Mouse (Mus musculus) heart, postnatal 36 days (tissue): ENCODE data around the gene Arl16. TPM values are rescaled to one million over a fixed set of nuclear protein-coding genes. Genes with fewer than 3 reads are reported as not detected.
"Not testable (repeated sequence)": the region's sequence is repeated elsewhere in the genome, so short reads cannot be mapped to it uniquely, and the experiment has no call there.

ENCODE experiments used
- DNase-seq, 2 experiments: peaks; one replicate each; pipeline ENCODE4 v3.0.0; 2021 to 2022
- intact Hi-C: fragments of 180-260 bp; cut with DNase I; formaldehyde crosslinking; loops from one replicate; pipeline ENCODE4 v1.15.1; 2025
- total RNA-seq, 2 experiments: library from RNA; stranded (reverse); gene quantifications; 2 replicates each; pipeline ENCODE4 v1.2.3; 2021

The Arl16 gene
- total RNA-seq = 10 to 100 TPM in 1 of 2 experiments, 1 to 10 TPM in 1; 8.6 to 12.2 TPM

DNA sequence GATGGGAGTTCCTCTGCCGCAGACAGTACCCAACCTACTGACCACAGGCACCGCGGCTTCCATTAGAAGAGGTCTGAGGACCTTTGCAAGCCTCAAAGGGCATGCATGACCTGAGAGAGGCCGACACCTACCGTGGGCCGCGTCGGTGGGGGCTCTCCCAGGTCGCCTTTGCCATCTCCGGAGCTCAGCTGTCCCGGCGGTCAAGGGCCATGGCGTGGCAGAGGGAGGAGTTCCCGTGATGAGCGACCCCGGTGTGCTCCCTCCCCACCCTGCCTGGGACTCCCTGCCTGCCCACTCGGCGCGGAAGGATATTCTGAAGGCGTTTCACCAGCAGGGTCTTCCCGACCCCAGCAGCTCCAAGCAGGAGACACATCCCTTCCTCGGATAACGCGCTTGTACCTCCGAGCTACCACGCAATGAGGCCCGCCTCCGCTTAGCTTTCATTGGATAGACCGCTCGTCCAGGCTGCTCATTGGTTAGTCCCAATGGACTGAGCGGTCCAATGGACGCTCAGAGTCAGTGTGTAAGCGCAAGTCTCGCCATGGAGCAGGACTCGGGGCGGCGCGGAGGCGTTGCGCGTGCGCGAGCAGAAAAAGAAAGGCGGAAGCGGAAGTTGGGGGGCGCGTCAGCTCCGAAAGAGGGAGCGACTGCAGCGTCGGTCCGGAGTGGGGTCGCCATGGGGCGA, at the start of gene Arl16:
Gene Arl16, minus strand, starts transcription at position 557 of the 685 bp plus-strand sequence.
- intact Hi-C loops = no loop called here

DNA sequence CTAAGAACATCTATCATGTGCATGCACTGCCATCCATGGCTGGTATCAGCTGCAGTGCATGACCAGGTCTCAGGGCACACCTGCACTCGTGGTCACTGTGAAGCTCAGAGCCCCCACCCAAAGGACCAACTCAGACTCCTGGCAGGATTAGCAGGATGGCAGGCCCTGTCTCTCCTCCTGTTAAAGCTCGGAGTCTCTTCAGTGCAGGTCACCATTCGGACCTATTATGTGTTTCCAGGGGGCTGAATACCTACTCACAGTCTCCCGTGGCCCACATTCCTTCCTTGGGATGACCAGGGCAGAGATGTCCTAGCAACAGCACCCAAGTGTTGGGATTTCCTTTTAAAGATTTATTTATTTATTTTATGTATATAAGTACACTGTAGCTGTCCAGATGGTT, 49.7 kb upstream of the Arl16 start:
- intact Hi-C loops = loop anchor here (10.0 kb wide), 1 partner anchor 258 kb away; no protein-coding TSS in a partner anchor

More for the DNA sequence above, at the start of gene Arl16:
- peak; percentile 91 to 92 for DNase-seq

DNA sequence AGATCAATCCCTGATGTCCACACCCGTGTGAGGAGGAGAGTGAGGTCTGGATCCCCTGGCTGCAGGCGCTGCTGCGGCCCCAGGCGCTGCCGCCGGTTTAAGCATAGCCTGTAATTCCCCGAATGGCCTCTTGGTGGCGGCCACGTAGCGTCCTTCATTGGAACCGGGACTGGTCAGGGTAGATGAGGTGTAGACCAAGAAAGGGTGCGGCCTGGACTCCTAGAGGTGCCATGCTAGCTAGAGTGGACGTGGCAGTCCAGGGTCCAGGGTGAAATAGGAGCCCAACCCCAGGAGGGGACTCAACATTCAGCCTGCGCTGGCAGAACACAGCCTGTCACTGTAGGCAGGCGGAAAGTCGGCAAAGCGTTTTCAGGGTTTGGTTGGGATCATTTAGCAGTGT, 48.2 kb upstream of the Arl16 start:
- peak; percentile 93 to 94 for DNase-seq
- intact Hi-C loops = loop anchor here (1.0 to 10.0 kb wide), 4 partner anchors 55 to 259 kb away; no protein-coding TSS in a partner anchor

More for the DNA sequence above, 49.7 kb upstream of the Arl16 start:
- no peak for DNase-seq

DNA sequence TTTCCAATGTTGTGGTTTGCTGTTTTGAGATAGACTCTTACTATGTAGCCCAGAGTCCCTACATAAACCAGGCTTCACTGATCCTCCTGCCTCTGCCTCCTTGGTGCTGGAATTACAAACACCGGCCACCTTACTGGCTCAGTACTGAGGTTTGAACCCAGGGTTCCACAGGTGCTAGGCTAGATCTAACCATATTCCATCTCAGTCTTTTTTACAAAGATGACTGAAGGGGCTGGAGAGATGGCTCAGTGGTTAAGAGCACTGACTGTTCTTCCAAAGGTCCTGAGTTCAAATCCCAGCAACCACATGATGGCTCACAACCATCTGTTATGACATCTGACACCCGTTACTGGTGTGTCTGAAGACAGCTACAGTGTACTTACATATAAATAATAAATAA, 46.9 kb upstream of the Arl16 start:
- not testable (repeated sequence) for DNase-seq
- intact Hi-C loops = loop anchor here (2.0 to 10.0 kb wide), 3 partner anchors 57 to 261 kb away; partner anchors contain the start of genes Cenpx and Lrrc45

DNA sequence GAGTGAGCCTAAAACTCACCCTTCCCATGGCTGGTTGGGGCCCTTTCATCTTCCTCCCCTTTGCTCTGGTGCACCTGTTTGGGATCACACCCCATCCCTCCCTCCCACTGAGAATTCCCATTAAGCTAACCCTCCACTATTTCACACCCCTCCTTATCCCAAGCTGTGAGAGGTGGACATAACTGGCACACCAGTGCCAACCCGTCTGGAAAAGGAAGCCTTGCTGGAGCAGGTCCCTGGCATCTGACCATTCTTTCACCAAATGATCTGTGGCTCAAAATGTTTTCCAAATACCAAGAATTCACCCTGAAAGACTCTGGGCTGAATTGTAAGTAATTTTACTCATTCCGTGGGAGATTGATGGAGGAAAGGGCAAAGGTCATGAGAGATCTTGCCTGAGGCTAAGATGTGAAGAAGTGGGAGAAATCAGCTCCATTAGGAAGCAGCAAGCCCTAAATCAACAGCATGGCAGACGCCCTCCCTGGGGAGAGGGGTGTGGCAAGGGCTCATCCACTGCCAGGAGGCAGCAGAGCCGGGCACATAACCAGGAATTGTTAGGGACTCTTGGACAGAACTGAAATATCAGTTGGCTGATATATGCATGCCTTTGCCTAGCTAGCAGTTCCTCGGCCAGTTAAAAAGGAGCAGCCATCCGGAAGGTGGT, 45.5 kb upstream of the Arl16 start:
- no peak for DNase-seq
- intact Hi-C loops = loop anchor here (5.0 to 10.0 kb wide), 2 partner anchors 199 to 262 kb away; partner anchors contain the start of genes Cenpx and Lrrc45

DNA sequence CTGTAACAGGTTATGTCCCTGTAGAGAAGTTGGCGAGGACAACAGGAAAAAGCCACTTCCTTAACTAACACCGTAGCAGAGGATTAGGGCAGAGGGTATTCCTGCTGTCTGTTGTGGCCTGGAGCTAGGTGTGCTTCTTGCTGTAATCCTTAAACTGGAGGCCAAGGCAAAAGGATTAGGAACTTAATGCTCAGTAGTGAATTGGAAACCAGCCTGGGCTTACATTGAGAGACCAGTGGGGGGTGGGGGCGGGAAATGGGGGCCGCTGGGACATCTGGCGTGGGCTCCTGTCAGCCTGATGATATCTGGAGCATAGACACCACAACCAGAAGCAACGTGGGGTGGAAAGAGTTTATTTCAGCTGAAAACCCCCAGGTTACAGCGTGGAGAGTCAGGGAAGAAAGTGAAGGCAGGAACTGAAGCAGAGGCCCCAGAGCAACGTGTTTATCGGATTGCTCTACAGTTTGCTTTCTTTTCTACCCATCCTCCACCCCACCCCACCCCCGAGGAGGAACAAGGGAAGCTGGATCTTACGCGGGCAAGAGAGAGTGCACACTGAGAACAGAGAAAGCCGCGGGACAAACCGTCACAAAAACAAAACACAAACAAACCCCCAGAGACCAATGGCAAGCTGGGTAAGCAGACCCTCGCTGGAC, 43.1 kb upstream of the Arl16 start:
- intact Hi-C loops = loop anchor here (5.0 to 10.0 kb wide), 2 partner anchors 202 to 264 kb away; partner anchors contain the start of genes Cenpx and Lrrc45
- no peak for DNase-seq

DNA sequence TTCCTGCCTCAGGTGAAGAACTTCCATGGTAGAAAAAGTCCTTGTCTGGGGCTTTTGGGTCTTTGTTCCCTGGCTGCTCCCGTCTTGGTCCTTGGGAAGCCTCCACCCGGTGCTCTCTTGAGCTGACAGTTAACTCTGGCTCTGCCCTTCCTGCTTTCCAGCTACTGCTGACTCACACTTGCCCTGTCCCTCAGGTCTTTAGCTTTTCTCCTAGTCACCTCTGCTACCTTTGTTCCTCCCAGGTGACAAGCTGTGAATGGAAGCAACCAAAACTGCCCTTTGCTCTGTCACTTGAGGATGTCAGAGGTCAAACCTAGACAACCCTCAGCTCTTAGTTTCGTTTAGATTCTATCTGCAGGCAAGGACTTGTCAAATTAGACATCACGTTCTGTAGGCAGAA, 42.5 kb upstream of the Arl16 start:
- DNase-seq = no peak
- intact Hi-C loops = loop anchor here (5.0 to 10.0 kb wide), 2 partner anchors 202 to 265 kb away; partner anchors contain the start of genes Cenpx and Lrrc45

DNA sequence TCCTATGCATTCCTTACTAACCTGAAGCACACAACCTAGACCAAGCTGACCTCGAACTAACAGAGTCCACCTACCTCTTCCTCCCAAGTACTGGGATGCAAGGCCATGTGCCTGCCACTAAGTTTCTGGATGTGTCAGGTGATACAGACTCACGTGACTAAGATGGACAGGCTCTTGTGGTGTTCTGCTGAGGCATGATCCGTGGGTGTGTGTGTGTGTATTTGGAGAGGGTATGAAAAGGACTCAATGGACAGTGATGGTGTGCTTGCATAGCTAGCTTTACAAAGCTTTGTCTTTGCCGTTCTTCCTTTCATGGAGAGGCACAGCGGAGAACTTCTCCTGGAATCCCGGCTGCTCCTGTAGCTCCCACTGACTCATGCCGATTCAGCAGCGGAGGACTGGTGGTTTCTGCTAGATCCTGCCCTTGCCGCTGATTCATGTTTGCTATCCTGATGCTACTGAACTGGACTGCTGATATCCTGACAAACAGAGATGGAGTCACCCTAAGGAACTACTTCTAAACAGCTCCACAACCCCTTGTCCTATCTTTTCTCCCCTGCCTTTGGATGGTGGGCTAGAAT, 41.0 kb upstream of the Arl16 start:
- DNase-seq = no peak
- intact Hi-C loops = no loop called here

DNA sequence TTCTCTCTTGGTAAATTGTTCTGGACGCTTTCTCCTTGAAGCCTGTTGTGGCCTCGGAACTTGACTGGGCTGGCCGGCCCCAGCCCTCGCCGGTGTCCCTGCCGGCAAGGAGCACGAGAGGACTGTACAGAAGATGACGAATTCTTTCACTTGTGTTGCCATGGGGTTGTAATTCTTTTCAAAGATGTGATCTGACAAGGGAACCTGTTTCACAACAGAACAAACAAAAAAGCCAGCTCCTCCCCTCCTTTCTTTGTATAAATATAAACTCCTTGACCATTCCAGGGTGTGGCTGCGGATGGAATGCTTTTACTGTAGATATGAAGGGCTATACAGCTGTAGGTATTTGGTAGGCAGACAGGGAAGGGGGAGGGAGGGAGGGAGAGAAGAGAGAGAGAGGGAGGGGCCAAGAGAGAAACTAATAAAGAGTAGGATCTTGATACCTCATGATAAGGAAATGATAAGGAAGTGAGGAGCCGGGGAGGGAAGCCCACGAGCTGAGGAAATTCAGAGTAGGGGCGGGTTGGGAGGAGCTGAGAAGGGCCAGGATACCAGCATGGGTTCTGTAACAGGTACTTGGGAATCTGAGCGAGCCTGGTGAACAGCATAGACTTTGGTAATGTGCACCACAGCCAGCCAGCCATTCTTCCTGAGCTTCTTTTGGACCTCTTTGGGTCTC, 40.3 kb upstream of the Arl16 start:
- no peak for DNase-seq
- intact Hi-C loops = no loop called here

DNA sequence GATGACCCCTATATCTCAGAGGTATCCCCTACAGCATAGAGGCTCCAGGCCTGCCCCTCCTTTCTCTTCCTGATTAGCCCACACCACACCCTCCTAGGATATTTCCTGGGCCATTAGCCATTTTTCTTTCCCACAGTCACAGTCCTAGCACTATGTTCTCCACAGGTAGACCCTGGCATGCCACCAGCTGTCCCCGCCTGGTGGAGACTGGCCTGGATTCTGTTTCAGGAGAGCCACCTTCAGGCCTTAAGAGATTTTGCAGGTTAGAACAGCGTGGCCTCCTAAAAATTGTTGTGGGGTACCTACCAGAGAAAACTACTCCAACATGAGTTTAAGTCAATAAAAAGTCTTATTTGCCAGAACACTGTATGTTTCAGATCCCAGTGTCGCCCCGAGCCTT, 39.5 kb upstream of the Arl16 start:
- DNase-seq = no peak
- intact Hi-C loops = no loop called here

DNA sequence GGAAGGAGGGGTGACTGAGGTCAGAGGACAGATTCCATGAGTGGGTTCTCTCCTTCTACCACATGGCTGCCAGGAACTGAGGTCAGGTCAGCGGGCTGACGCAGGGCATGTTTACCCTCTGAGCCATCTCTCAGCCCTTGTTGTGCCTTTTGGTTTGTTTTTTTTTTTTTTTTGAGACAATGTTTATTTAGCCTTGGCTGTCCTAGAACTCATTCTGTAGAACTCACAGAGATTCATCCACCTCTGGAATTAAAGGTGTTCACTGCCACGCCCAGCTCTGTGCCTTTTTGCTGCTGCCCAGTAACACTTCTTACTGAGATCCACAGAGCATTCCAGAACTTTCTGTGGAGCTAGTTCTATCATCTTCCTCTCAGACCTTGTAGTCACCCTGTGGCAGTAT, 38.3 kb upstream of the Arl16 start:
- intact Hi-C loops = no loop called here

DNA sequence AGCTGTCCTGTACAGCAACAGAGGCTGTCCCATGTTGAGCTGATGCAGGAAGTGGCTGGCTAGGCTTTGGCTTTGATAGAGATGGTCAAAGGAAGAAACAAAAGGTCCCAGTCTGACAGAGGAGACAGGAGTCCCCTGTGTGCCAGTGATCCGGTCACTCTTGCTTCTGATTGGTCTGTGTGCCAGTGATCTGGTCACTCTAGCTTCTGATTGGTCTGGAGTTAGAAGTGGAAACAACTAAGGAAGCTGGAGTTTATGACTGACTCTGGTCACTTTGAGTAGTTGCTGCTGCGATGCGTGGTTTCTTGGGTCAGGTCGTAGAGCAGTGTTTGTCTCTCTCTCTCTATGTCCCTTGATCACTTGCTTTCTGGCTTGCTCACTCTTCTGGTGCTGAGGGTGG, 34.3 kb upstream of the Arl16 start:
- intact Hi-C loops = no loop called here
- DNase-seq = no peak

More for the DNA sequence above, 38.3 kb upstream of the Arl16 start:
- no peak for DNase-seq

DNA sequence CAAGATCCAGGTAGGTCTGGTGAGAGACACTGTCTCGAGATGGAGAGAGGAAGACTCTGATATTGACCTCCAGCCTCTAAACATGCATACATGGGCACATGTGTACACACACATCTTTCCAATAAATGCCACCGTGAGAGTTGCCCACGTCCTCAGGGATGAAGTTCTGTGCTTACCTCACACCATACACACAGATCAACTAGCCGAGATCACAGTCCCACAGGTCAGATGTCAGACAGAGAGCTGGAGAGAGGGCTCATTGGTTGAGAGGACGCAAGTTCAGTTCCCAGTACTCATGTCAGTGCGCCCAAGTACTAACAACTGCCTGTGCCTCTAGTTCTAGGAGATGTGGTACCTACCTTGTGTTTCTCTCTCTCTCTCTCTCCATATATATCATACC, 33.6 kb upstream of the Arl16 start:
- intact Hi-C loops = no loop called here
- no peak for DNase-seq

DNA sequence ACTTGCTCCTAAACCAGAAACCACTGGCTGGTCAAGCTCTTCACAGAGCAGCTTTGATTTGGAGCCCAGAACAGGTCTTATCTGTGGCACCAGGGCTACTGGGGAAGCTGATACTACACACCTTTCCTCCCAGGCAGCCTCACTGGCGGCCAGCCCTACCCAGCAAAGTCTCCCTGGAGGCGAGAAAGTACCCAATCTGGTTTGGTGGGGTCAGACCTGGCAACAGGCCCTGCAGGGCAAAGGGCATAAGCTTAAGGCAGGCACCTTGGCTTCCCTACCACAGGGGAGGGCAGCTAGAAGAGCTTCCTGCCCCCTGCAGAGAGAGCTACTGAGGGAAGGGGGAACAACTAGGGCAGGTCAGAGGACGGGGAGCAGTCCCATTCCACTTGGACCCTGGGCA, 33.0 kb upstream of the Arl16 start:
- no peak for DNase-seq
- intact Hi-C loops = no loop called here

DNA sequence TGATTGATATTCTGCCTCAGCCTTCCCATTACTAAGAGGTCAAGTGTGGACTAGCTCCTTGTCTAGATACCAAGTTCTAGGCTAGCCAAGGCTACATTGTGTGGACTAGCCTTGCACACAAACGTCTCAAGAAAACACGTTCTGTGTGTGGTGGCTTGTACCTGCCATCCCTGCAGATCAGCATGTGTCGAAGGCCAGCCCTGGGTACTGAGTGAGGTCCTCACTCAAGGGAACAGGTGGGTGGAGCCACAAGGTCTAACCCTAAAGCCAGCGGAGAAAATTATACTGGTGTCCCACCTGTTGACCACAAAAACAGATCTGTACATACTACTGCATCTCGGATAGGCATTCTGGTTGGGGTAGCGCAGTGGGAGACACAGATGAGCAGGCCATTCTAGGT, 32.5 kb upstream of the Arl16 start:
- intact Hi-C loops = no loop called here
- no peak for DNase-seq

DNA sequence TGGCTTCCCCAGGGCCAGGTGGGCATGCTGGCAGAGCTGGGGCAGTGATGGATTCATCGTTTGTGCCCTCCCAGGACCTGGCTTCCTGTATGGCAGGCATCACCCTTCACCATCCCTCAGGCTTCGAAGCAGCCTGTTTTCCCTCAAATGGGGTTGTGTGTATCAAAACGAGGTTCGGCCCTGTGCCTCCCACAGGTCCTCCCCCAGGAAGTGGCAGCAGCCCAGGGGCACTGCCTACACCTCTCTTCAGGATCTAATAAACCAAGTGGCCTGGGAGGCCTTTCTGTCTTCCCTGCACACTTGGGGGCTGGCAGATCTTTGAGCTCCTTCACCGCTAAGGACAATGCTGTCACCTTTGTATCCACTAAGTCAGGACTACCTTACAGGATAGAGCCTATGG, 31.5 kb upstream of the Arl16 start:
- no peak for DNase-seq
- intact Hi-C loops = no loop called here

DNA sequence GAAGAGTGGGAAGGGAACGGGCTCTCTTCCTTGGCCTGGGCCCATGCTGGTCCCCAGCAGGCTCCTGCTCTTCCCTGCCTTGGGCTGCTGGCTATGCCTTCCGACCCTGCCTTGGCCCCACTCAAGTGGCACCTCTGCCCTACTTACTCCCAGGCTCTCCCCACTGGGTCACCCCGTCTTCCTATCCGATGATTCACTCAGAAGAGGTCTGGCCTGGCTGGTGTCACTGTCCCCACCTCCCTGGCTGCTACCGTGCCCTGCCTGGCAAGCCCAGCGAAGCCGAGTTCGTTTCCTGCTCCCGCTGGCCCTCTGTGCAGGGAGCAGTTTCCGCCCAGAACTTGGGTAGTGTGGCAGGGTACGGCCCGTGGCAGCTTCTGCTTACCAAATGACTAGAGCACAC, 30.8 kb upstream of the Arl16 start:
- no peak for DNase-seq
- intact Hi-C loops = no loop called here

DNA sequence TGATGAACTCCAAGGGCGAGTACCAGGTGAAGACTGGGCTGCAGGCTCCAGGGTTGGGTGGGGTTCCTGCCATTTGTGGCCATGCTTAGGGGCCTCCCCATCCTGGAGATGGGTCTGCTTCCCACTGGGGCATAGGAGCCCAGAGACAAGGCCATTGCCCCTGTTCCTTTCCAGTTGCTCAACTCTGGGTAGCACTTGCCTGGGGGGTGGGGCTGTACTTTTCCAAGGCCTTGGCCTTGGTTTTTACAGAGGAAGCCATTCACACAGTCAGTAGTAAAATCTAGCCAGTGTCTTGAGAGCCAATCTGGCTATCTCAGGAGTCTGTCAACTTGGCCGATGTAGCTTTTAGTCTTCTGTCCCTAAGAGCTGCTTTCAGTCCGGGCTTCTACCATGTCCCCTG, 30.0 kb upstream of the Arl16 start:
- intact Hi-C loops = no loop called here
- DNase-seq = no peak

DNA sequence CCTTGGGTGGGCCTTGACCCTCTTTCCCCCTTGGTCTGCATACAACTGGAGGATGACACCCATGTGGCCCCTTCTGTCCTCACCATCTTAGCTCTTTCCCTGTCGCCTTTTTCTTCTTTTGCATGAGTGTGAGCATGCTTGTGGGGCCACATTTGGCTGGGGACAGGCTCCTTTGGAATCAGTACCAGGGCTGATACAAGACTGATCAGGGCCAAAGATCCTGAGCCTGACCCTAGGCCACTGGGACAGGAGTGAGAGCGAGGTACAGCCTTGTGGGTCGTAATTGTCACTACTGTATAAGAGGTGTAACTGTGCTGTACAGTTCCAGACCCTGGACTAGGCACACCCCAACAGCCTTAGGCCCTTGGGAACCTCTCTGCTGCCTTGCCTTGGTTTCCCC, 26.5 kb upstream of the Arl16 start:
- intact Hi-C loops = loop anchor here (5.0 kb wide), 2 partner anchors 178 to 218 kb away; partner anchors contain the start of genes Aspscr1, Cenpx and Lrrc45
- no peak for DNase-seq

DNA sequence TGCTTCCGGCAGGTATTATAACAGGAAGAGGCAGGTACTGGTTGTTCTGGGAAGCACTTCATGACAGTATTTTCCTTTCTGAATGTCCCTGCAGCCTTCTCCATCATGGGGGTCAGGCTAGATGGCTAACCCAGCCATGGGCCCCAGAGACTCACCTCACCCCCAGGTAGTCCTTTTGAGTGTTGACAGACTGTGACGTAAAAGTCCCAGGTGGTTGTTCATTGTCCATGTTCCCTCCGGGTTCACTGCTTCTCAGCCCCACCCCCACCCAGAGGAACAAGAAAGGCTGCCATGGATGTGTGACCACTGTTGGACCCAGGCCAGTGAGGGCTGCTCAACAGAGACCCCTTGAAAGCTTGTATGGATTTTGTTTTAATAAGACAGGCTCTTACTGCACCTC, 25.9 kb upstream of the Arl16 start:
- intact Hi-C loops = loop anchor here (5.0 kb wide), 2 partner anchors 179 to 219 kb away; partner anchors contain the start of genes Aspscr1, Cenpx and Lrrc45
- no peak for DNase-seq
